Mouse (Mus musculus) CD4-positive helper T cell, adult 2 months (primary cell): ENCODE measurements around the gene Sertad3.

Experiments used
- DNase-seq: peaks from one replicate; pipeline ENCODE4 v3.0.0-alpha.2; 2012; ENCODE audit warnings: low read depth, missing footprints, low spot score

The Sertad3 gene

GRCm38 (mm10) chr7:27467648-27468047, 5.9 kb upstream of the Sertad3 start:
- DNase-seq, result no peak

GRCm38 (mm10) chr7:27471390-27472120, 2.0 kb upstream of the Sertad3 start:
- peak; percentile 11 for DNase-seq

DNA sequence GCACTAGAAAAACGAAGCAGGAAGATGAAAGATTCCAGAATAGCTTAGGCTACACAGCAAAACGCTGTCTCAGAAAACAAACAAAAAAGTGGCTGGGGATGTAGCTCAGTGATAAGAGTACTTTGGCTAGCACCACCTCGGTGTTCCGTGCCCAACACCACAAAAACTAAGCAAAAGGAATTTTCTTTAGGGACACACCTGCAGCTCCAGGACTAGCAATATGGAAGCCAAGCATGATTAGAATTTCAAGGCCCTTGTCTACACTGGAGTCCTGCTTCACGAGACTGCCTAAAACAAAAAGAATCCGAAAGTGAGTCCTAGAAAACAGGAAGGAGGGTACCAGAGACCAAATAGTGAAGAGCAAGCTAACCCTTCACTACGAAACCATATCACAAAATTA, 972 bp upstream of the Sertad3 start:
- DNase-seq, result peak; percentile 53

DNA sequence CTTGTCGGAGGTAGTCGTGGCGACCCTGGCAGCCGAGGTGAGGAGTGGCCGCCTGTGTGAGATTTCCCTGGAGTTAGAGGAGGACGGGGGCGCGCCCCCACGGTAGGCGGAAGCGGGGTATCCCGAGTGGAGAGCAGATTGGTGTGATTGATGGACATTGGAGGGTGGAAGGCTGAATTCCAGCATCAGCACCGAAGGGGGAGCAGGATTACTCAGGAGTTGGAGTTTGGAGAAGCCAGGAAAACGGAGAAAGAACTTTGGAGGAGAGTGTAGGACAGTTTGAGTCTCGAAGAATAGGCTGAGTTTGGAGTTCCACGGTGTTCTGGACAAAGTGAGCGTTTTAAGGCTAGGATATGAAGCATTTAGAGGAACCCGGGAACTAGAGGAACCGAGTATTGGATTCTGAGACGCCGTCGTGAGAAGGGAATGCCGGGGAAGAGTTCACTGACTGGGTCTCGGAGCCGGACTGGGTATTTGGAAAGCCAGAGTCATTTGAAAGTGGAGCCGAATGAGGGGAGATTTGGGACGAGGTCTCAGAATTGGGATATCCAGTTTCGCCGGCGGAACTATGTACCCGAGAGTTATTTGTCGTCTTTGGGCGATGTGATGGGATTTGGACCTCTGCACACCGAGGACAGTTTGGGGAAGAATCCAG, 394 bp downstream of the Sertad3 start:
- DNase-seq, result no peak

- peak; percentile 98 for DNase-seq
Measured at GRCm38 (mm10) chr7:27474490-27474954, 954 bp downstream of the Sertad3 start.

DNA sequence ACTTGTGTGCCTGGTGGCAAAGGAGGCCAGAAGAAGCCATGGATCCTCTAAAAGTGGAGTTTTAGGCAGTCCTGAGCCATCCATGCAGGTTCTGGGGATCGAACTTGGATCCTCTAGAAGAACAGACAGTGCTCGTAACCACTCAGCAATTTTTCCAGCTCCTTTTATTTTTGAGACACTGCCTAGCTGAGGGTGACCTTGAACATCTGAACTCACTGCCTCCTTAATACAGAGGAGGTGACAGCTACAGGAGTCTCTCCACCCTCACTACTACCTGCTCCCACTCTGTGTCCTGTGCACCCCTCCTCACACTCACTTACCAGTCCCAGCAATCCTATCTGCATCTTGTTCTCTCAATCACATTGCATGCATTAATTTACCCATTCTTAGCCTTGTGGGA, 2.0 kb downstream of the Sertad3 start:
- no peak for DNase-seq

DNA sequence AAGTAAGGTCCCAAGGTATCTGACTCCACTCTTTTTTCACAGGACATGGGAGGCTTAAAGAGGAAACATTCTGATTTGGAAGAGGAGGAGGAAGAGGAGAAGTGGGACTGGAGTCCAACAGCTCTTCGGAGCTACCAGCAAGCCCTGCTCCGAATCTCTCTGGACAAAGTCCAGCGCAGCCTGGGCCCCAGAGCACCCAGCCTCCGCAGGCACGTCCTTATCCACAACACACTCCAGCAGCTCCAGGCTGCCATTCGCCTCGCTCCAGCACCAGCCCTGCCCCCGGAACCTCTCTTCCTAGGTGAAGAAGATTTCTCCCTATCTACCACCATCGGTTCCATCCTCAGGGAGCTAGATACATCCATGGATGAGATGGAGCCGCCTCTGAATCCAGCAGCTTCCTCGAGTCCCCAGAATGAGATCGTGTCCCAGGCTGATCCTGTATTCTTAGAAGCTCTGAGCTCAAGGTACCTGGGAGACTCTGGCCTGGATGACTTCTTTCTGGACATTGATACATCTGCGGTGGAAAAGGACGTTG, 2.6 kb downstream of the Sertad3 start:
- DNase-seq, result no peak

DNA sequence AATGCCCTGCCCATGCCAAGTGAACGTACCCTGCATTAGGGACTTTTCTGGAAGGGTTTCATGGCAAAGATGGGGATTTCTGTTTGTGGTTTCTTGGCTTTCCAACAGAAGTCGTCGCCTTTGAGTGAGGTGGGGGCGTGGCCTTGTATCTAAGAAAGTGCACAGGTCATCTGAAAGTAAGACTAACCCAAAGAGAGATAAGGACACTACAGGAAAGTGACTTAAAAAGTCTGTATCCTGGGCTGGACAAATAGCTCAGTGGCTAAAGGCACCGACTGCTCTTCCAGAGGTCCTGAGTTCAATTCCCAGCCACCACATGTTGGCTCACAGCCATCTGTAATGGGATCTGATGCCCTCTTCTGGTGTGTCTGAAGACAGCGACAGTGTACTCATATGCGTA, 5.0 kb downstream of the Sertad3 start:
- peak; percentile 35 for DNase-seq

DNA sequence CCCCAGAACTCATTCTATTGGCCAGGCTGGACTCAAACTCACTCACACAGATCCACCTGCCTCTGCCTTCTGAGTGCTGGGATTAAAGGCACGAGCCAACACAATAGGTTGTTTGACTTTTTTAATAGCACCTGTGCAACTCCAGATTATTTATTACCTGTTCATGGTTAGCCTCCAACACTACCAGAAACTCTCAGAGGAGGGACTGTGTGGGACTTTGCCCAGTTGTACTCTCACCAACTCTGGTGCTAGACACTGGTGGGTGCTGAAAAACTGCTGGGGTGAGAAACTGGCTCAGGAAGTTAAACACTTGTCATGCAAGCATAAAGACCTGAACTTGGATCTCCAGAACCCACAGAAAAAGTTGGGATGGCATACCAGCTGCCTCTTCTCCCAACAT, 6.2 kb downstream of the Sertad3 start:
- no peak for DNase-seq

GRCm38 (mm10) chr7:27480506-27480905, 6.9 kb downstream of the Sertad3 start:
- DNase-seq, result no peak

DNA sequence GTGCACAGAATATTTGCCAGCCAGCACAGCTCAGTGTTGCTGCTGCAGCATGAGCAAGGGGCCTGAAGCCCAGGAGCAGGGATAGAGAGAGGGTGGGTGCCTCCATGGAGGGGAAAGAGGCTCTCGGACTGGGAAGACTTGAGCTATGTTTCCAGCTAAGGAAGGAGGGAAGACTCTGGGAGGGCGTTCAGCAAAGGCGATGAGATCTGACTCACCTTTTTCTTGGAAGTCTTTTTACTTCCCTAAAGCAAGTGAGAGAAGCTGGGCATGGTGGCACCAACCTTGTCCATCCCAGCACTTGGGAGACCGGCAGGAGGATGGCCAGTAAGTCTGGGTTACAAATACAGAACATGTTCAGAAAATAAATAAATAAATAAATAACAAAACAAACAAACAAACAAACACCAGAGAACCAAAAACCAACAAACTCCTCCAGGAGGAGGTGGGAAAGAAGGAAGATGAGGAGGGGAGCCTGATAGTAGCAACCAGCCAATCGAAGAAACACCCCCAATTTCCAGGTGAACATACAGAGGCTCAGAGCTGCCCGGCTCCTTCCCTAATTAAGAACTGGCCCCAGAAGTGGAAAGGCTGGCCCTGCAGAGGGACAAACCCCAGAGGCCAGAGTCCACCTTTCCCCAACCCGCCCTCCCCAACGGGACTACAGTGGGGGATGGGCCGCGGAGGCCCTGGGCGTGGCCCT, 7.5 kb downstream of the Sertad3 start:
- DNase-seq, result no peak

GRCm38 (mm10) chr7:27481627-27481969, 8.0 kb downstream of the Sertad3 start:
- DNase-seq, result peak; percentile 84

DNA sequence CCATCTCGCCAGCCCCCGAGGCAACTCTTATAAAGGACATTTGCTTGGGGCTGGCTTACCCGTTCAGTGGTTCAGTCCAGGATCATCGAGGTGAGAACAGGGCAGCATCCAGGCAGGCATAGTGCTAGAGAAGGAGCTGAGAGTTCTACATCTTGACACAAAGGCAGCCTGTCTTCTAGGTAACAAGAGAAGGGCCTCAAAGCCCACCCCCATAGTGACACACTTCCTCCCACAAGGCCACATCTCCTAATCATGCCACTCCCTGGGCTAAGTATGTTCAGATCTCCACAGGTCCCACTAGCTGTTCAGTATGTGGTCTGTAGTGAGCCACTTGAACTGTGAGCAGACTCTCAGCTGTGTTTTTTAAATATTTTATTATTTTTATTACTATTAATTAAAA, 10.3 kb downstream of the Sertad3 start:
- no peak for DNase-seq

DNA sequence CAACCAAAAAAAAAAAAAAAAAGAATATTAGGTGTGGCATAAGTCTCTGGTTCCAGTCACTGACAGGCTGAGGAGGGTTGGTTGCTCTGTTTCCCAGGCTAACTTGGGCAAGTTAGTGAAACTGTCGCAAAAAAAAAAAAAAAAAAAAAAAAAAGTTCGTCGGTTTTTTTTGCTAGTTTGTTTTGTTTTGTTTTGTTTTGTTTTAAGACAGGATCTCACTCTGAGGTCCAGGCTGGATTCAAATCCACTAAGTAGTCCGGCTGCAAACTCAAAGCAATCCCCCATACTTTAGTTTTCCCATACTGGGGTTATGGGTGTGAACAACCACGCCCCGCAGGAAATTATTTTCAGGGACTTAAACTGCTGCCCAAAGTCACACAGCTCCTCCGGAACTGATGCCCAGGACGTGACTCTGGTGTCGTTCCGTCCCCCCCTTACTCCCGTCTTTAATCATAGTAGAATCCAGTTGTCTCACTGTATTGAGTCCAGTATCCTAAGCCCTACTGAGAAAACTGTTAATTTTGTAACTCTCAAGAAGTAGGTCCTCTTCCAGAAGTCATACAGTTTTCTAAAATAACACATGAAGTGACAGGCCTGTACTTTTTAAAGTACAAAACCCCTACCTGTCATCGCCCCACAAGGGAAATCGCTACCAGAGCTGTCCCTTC, 12.7 kb downstream of the Sertad3 start:
- DNase-seq, result no peak

DNA sequence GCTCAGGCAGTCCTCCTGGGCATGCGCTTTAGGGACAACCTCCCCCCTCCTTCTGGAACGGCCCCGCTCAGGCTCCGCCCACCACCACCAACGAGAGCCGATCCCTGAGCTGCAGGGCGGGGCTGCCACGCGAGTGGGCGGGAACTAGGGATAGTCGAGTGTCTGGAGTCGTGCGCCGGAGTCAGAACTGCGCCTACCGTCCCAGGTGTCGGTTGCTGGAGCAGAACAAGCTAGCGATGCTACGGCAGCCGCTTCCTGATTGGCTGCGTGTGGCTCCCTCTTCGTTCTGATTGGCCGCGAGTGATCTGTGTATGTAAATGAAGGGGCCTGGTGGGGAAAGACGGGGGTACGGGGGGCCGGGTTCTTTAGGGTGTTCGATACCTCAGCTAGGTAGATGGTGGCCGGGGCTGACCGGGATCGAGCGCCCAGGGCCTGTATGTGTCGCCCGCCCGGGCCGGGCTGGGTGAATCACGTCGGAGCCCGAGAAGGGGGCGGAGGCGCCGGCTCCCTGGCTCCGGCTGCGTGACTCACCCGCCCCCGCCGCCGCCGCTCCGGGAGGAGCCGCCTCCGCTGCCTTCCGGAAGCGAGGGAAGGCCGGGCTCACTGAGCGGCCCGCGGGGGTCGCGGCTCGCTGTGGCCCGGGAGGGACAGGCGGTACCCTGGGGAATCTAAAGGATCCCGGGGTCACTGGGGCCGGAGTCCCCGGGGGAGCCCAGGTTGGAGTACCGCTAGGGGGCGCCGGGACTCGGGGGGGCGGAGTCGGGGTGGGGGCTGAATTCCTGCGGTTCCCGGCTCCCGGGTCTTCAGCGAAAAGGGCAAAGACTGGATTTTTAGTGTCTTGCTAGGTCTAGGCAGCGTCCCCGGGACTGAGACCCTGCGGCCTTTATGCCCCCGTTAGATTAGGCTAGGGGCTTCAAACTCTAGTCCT, 13.5 kb downstream of the Sertad3 start, which contains the start of gene Sertad1:
Sertad1 (plus strand) TSS at position 141 of the 928 bp plus-strand sequence.
- DNase-seq, result peak; percentile 100

- DNase-seq, result peak; percentile 71
Measured at GRCm38 (mm10) chr7:27487740-27488268, 14.2 kb downstream of the Sertad3 start.

GRCm38 (mm10) chr7:27489270-27489869, 15.8 kb downstream of the Sertad3 start:
- no peak for DNase-seq

DNA sequence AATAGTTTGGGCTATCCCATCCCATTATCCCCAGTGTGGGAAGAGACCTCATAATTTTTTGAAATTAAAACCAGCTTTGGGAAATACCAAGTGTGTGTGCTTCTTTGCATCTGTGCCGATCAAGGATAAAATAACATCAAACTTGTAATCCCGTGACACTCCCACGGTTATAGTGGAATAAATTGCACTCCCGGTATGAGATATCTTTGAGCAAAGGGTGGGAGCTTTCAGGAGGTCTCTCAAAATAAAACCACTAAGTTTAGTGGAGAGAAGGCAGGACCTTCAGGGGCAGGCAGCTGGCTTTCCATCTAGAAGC, 16.6 kb downstream of the Sertad3 start:
- DNase-seq, result no peak

- peak; percentile 91 for DNase-seq
Measured at GRCm38 (mm10) chr7:27490543-27491329, 17.2 kb downstream of the Sertad3 start.
